Mouse (Mus musculus) embryo, embryonic 11.5 days (tissue): ENCODE measurements around the gene Gp5.
A peak's percentile ranks its signal among the peaks of the same experiment; 100 is the strongest.
"Not testable (repeated sequence)": the region's sequence is repeated elsewhere in the genome, so short reads cannot be mapped to it uniquely, and the experiment has no call there.

ENCODE experiments used
- DNase-seq: peaks from one replicate; pipeline ENCODE4 v3.0.0-alpha.2; 2012; ENCODE audit warnings: low read depth, low spot score

Gp5 gene

DNA sequence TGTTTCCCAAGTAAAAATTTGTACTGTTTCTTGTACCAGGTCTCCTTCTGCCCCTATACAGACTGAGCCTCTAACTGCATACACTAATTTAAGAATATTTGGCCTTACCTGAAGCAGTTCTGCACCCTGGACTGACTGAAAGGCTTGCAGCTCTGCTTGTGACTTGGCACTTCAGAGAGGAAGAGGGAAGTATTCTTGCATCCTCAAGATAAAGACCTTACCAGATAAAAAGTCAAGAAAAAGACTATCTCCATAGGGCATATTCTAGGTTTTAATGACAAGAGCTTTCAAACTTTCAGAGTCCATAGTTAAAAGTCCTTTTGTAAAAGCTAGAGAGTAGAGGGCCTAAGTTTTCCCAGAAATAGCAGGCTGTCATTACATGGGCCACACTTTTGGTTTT is at the start of gene Gp5:
Gene Gp5, minus strand, starts transcription at position 133 of the 400 bp plus-strand sequence.
- DNase-seq, result no peak

DNA sequence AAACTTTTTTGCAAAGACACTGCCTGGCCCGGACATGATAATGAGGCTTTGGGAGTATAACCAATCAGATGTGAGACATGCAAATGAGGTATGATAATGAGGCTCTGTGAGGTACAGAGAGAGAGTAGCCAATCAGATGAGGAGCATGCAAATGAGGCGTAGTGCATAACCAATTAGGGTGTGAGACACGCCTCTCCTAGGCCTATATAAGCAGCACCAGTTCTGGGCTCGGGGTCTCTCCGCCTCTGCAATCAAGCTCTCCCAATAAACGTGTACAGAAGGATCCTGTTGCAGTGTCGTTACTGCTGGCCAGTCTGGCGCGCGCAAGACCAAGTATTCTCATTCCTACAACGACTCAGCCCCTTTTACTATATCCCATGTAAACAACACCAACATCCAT is 42.9 kb upstream of the Gp5 start:
- not testable (repeated sequence) for DNase-seq

DNA sequence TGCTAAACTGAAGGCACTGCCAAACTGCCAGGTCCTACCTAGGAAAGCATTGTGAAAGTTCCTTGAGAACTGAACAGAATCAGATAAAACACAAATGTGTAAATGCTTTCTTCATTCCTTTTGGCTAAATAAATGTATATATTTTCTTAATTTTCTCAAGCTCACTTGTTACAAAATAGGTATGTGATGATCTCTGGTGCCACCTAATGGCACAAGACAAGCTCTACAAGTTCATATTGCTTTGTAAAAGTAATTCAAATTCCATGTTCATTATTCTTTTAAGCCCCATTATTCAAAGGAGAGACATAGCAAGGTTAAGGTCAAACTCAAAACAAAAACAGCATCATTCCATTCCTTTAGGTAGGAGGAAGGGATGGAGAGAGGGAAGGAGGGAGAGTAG is 3.7 kb upstream of the Gp5 start:
- DNase-seq, result peak; percentile 42

DNA sequence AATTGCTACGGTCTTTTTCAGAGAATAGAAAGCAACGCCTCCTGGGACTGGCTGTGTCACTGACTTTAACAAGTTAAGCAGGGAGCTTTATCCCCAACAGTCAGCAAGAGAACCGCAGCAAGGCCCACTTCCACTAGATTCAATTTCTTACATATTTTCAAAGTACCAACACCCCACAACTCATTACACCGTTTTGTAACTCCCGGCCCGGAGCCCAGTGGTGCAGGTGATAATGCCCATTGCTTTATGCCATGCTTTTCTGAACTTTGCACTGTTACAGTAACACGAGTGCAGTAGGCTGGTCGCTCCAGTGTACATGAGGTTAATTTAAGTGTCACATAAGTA is 436 bp downstream of the Gp5 start:
- no peak for DNase-seq

DNA sequence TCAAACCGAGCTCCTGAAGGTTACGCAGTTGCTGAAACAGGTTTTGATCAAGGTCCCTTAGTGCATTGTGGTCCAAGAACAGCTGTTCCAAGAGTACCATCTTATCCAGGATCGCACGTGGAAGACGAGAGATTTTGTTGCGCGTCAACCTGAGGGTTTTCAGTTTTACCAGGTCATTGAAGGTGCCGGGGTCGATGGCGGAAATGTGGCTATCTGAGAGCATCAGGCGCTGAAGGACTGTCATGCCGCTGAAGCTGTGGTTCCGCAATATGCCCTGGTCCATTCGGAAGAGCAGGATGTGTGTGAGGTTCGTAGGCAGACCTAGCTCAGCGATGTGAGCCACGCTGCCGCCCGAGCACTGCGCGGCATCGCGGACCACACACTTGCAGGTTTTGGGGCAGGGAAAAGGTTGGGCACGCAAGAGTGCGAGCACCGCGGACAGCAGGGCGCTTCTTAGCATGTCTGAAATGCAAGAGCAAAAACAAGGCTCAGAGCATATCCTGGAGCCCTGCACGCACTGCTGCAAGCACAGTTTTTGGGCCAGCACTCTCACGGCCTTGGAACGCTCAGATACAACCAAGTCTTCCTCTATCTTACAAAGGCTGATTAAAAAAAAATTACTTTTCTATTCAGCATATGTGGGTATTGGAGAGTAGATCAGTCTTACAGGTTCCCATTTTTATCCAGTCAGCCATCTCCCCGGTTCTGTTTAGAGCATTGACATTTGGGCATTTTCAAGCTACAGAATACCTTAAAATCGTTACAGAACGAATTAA is 996 bp downstream of the Gp5 start:
- DNase-seq, result no peak

DNA sequence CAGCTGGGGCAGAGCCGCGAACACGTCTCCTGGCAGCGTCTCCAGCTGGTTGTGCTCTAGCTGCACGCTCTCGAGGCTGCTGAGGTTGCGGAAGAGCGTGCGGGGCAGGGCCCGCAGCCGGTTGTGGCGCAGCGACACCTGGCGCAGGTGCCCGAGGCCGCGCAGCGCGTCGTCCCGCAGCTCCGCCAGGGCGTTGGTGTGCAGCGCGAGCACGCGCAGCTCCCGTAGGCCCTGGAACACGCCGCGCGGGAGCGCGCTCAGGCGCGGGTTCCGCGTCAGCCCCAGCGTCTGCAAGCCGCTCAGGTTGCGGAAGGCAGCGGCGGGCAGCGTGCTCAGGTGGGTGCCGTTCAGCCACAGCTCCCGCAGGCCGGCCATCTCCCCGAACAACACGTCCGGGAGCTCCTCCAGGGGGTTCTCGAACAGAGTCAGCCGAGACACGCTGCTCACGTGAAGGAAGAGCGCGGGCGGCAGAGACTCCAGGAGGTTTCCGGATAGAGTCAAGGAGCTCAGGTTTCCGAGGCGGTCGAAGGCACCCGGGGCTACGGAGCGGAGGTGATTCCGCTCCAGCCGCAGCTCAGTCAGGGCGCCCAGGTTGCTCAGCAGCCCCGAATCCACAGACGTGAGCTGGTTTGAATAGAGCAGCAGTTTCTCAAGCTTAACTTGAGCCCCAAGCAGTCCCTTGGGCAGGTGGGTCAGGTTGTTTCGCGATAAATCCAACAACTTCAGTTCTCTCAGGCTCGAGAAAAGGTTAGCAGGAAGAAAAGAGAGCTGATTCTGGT is 1.8 kb downstream of the Gp5 start:
- no peak for DNase-seq

DNA sequence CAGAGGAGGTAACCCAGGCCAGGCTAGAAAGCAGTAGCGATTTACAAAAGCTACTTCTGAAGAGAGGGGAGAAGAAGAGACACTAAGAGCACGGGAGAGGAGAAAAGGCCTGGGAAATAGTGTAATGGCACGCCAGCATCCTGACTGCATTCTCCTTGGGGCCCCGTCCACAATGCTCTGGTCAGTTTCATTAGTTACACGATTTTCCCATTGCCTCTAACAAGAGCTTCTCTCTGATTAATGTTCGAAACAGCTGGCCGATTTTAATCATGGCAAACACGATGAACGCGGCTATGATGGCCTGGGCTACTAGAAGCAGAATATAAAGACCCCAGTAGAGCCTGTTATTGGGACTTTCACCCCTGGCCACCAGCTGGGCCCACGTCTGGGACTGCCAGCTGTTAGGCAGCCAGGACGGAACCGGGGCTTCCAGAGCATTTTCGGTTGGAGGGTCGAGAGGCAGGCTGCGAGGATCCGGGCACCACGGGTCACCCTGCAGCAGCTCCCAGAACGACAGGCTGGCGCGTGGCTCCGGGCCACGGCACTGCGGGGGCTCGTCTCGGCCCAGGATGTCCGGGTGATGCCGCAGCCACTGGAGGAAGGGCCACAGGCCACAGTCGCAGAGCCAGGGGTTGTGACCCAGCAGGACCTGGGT is 2.5 kb downstream of the Gp5 start:
- DNase-seq, result no peak

DNA sequence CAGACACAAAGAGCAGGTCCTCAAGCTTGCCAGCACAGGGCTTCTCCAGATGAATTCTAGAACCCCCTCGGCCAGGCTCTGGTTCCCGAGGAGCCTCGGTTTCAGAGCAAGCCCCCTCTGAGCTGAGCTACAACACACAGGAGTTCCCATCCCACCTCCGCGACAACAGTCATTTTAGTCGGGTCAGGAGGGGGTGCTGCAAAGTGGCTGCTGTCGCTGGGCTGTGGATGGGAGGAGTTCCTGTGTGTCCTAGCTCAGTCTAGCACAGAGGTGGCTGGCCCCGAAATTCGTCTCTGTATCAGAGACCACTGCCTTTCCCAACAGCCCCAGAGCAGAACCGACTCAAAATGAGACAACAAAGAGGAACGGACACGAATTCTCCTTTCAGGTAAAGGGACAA is 3.3 kb downstream of the Gp5 start:
- DNase-seq, result no peak

DNA sequence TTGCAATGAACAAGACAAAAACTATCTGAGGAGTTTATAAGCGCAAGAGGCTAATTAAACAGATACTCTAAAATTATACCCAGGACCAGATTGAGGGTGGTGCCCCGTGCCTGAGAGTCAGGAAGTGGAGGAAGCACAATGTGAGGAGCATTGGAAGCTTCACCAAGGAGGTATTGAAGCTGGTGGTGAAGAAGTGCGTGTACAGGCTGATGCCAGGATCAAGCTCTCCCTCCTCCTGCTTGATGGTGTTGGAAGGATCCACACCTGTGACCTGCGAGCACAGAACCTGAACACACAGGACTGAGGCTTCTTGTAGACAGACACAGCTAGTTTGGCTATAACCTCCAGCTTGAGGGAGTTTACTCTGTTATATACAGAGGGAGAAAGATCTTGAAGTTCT is 4.5 kb downstream of the Gp5 start:
- DNase-seq, result no peak

DNA sequence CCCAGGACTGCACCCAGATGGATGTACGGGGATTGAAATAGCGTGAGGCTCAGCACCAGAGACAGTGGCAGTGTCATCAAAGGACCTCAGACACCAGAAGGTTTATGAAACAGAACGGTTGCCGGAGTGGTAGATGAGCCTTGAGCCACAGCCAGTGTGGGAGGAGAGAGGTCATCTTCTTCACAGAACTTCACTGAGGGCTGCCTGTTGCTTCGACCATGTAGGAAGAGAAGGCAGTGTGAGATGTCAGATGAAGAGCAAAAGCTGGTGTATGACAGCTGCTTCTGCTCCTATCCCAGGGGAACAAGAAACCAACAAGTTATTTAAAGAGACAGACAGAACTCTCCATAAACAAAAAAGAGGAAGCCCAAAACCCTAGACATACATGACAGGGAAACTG is 6.3 kb downstream of the Gp5 start:
- DNase-seq, result no peak

DNA sequence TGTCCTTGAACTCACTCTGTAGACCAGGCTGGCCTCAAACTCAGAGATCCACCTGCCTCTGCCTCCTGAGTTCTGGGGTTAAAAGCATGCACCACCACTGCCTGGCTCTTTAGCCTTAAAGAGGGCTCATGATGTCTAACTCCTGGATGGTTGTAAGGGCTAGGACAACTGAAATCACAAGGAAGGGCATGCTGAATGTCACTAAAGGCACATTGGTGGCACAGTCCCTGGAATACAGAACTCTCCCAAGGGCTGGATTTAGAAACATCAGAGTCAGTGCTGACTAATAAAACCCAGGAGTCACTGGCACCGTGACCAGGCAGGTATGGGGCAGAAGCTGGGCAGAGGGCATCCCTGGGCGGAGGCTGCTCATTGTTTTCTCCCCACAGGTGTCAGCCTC is 7.2 kb downstream of the Gp5 start:
- no peak for DNase-seq

DNA sequence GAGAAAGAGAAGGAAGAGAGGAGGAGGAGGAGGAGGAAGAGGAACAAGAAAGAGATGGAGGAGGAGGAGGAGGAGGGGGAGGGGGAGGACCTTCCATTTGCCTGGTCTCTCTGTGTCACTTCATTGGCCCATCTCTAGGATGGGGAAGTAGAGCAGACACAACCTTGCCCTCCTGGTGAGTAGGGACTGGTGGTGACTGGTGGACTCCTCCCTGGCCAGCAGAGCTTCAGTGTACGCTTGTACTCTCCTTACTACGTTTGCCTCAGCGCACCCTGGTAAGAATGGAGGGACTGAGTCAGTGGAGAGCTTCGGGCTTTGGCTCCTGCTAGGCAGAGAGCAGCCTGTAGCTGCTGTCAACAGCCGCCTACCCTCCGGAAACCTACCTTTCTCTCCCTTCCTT is 7.9 kb downstream of the Gp5 start:
- DNase-seq, result no peak

DNA sequence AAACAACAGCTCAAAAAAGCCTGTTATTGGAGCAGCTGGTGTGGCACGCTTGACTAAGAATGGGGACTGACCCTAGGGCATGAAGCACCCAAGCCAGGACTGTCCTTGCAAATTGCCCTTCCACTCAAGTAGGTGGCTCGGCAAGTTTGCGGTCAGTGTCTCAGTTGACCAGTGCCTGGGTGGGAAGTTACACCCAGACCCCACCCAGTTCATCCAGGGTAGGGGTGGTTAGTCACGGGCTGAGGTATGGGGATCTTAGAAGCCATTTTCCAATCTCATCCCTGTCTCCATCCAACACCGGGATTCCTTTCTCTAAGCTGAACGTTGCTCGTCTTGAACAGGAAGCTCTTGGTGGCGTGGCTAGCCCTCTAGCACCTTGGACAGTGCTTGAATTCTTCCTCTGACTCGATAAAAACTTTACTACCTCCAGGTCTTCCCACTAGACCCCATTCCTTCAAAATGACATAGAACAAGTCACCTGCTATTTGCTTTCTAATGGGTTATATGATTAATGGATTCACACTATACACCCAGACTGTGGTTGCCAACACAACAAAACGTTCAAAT is 10.8 kb downstream of the Gp5 start:
- no peak for DNase-seq

DNA sequence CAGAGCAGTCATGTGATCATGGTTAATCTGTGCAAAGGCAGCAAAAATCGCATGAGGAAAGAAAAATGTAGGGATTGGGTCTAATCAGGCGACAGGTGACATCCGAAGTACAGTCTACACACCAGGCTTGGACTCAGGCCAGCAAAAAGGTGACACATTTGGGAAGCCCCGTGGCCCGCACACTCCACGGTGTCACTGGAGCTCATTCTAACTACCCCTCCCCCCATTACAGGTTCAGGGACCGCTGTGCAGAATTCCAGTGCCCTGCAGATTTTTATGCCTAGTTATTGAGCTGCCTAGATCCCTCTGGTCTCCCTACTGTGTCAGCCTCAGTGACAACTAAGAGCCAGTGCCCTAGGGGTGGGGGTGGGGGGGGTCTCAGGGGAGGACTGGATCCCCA is 13.1 kb downstream of the Gp5 start:
- DNase-seq, result no peak

DNA sequence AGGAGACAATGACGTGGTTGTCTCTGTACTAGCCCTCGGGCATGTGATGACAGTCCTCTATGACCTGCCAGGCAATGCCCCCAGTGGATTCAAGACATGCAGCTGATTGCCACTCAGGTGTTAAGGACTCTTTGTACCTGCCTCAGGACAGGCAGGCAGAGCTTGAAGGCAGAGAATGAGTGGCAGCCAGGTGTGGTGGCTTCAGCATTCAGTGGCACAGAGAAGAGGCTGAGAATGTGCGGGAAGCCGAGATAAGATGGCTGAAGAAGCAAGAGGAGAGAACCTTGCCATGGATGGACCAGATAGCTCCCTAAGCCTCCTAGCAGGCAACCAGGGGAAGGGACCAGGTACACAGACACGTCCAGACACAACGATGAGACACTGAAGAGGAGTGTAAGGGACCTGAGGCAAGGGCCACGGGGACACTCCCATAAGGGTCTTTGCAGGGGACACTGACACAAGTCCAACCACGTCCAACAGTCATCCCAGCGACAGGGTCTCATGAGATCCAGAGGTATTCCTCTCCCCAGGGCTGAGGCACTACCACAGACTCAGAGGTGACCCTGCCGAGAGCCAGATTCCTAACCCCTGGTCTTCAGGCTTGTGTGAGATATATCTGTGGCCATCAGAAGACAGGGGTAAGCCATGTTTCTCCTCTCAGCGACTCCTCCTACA is 13.8 kb downstream of the Gp5 start:
- no peak for DNase-seq

DNA sequence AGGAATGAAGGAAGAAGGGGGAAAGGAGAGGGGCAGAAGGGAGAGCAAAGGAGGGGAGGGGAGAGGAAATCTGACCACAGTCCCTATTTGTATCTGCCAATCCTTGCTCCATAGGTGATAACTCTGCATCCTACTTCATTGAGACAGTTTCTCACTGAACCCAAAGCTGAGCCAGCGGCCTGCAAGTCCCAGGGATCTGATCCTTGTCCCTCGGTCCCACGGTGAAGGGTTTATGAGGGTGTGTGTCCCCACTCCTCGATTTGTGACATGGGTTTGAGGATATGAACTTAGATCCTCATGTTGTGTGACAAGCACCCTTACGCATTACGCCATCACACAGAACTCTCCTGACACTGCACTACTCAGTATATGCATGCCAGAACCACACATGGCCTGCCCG is 15.5 kb downstream of the Gp5 start:
- no peak for DNase-seq

DNA sequence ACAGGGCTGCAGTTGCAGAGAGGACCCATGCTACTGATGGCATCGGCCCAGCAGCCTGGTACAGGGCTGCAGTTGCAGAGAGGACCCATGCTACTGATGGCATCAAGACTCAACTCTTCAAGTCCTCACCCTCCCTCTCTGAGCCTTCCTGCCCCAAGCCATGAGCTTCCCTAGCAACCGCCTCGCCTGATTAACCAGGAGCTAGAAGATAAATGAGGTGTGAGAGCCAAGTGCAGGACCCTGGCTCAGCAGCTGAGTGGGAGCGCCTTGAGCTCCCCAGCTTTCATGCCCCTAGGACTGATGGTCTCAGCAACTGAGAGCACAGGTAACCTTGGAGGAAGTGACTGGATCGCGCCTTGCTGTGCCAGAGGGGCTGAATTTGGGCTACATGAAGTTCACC is 20.1 kb downstream of the Gp5 start:
- no peak for DNase-seq

DNA sequence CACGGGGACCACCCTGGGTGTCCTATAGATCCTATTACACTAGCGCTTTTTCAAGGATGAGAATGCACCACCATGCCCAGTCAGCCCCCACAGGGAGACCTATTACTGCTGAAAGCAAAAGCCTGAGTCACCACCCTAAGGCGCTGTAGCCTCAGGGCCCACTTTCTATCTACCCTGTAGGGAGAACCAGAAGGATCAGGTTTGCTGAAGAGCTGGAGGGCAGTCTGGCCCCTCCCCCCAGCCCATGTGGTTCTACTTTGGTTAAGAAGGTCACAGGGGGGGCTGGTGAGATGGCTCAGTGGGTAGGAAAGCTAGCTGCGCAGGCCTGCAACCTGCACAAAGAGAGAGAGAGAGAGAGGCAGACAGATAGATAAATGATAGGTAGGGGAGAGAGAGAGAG is 24.9 kb downstream of the Gp5 start:
- DNase-seq, result no peak

DNA sequence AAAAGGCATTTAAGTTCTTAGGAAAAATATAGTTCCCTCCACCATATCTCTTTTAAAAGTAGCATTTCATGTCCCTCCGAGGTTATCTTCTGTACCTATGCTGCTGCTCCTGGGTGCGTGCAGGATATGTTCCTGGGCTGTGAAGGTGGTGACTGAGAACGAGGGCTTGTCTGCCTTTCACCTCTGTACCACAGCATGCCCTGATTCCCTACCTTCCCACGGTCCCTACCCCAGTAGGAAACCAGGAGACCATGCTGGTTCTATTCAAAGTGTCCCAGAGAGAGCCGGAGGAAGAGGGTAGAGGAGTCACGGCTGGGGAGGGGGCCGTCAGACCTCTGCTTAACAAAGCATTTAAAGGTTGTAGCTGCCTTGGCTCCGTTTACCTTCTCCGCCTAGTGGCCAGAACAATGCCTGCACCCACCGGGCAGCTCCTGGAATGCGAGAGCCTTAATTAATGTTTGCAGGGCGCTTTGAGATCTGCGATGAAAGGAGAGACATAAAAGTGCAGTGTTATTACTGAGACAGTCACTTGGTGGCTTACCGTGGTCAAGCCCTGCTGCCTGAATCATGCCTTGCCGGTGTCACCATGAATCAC is 26.7 kb downstream of the Gp5 start:
- peak; percentile 67 for DNase-seq

DNA sequence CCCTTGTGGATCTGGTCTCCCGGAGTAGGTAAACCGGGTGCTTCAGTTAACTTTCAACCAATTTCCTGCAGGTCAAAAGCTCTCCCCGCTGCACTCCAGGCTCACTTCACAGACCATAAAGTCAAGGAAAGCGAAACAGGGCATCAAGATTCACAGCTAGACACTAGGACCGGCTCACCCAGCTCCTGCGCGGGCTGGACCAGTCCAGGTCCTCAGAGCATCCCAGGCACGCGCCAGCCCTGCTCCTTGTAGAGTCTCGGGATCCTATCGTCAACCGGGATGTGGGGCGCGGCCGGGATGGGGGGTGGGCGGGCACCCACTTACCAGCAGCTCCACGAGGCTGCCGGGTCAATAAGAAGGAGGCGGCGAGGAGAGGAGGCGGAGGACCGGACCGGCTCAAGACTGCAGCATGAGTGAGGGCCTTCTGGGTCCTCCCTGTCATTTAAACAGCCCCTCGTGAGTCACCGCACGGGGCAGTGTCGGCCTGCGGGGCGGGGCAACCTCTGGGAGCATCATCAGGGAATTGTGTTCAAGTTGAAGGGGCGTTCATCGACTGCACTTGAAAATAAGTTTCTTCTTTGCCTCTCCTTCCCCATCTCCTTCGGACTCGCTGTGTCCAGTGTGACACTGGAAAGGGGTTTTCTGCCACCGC is 27.6 kb downstream of the Gp5 start, which contains the start of gene Lrrc15:
Gene Lrrc15, minus strand, starts transcription at position 413 of the 652 bp plus-strand sequence.
- DNase-seq, result no peak
